8 mouse cellular contexts compared by ENCODE assay signal in genomic region chr7:113167092-113167491, GRCm38 (mm10). TPM values are rescaled to one million over a fixed set of nuclear protein-coding genes. Genes with fewer than 3 reads are reported as not detected.
DNase-seq lines count a peak whose midpoint lies in the region; ATAC-seq lines count a peak whose summit lies in the region.
"Had no signal": no experiment of that assay in that cellular context is flagged by ENCODE, and none has a peak within 500 bp of the region (broad histone marks: within the 10 kb centered on the region; RNA-seq: fewer than 3 reads in every experiment).

No protein-coding gene starts in this region.

- H3K27ac ChIP-seq in forebrain, embryonic 14.5 days (ENCODE audit: low read depth, low read length): no peak overlapping the region
- no peak overlapping the region for H3K27ac ChIP-seq in kidney, embryonic 14.5 days (ENCODE audit: low read depth, low read length)

- no peak overlapping the region for H3K4me2 ChIP-seq in forebrain, embryonic 14.5 days (ENCODE audit: low read length)
- H3K4me2 ChIP-seq in kidney, embryonic 14.5 days (replicated peaks; ENCODE audit: low read depth, low read length): no peak overlapping the region

- no peaks in the 10 kb centered on the region for H3K4me1 ChIP-seq in forebrain, embryonic 14.5 days (ENCODE audit: control insufficient read depth, insufficient read depth, low read length)
- H3K4me1 ChIP-seq in kidney, embryonic 14.5 days (ENCODE audit: control insufficient read depth, insufficient read depth, low read length): 0 out of 2 replicates have a peak, but pooled peaks cover 3% of the 10 kb centered on the region

- ATAC-seq in forebrain, embryonic 14.5 days: peak; percentile 67; the same call in 1 of the 2 replicates
- ATAC-seq in kidney, embryonic 14.5 days (ENCODE audit: low FRiP score, low TSS enrichment): peak; percentile 64
- peak; percentile 81 for ATAC-seq in megakaryocyte-erythroid progenitor cell, adult 5-6 weeks (replicated peaks; ENCODE audit: low FRiP score, low TSS enrichment, poor library complexity, severe bottlenecking)

- H3K9me3 ChIP-seq in forebrain, embryonic 14.5 days (replicated peaks; ENCODE audit: control insufficient read depth, low read length): no peaks in the 10 kb centered on the region
- no peaks in the 10 kb centered on the region for H3K9me3 ChIP-seq in kidney, embryonic 14.5 days (ENCODE audit: control insufficient read depth, low read length)

- H3K4me3 ChIP-seq in forebrain, embryonic 14.5 days (ENCODE audit: low read depth, low read length): no peak overlapping the region
- no peak overlapping the region for H3K4me3 ChIP-seq in kidney, embryonic 14.5 days (ENCODE audit: low read length)
- H3K4me3 ChIP-seq: myocyte had no signal

- peak; percentile 57 for DNase-seq in left cerebral cortex, postnatal 4 days
- DNase-seq in left cerebral cortex, adult 9 months (ENCODE audit: low spot score in 2 of 2): no peak
- peak; percentile 4 for DNase-seq in T-cell, adult 2 months (ENCODE audit: low spot score)
- DNase-seq in forebrain, embryonic 14.5 days (ENCODE audit: low spot score): peak; percentile 85
- DNase-seq in left cerebral cortex, postnatal 25 days (ENCODE audit: low spot score in 2 of 2): no peak

- H3K27me3 ChIP-seq in forebrain, embryonic 14.5 days (replicated peaks; ENCODE audit: control insufficient read depth, insufficient read depth, low read length): no peaks in the 10 kb centered on the region
- H3K27me3 ChIP-seq in kidney, embryonic 14.5 days (ENCODE audit: control insufficient read depth, insufficient read depth, low read length): no peaks in the 10 kb centered on the region

- intact Hi-C loops in left cerebral cortex, postnatal 4 days (cut with DNase I): no loop called here
- intact Hi-C loops in left cerebral cortex, postnatal 25 days (cut with DNase I): loop anchor here (2.0 kb wide), 1 partner anchor 24 kb away; no protein-coding TSS in a partner anchor

- no peak overlapping the region for H3K9ac ChIP-seq in forebrain, embryonic 14.5 days (ENCODE audit: low read length)
- H3K9ac ChIP-seq in kidney, embryonic 14.5 days (ENCODE audit: low read depth, low read length): no peak overlapping the region

- 49% methylated on average over 8 of the region's 8 CpGs for WGBS in forebrain, embryonic 14.5 days
- 48% methylated on average over 8 of the region's 8 CpGs for WGBS in kidney, embryonic 14.5 days

- no peaks in the 10 kb centered on the region for H3K36me3 ChIP-seq in forebrain, embryonic 14.5 days (ENCODE audit: control insufficient read depth, insufficient read depth, low read length)
- H3K36me3 ChIP-seq in kidney, embryonic 14.5 days (ENCODE audit: control insufficient read depth, insufficient read depth, low read length): no peaks in the 10 kb centered on the region

RNA-seq across cellular contexts. Expression of gene Arntl, which starts 40.2 kb away (rescaled TPM):
- 10 to 100 TPM; 35.3 to 39.0 TPM for total RNA-seq in left cerebral cortex, postnatal 4 days (2021)
- polyA plus RNA-seq in forebrain, embryonic 14.5 days (2014; fragmentation: Nextera tagmentation; extraction: Ambion mirVana): 12.3 and 14.1 TPM in 2 replicates
- 8.0 and 11.2 TPM in 2 replicates for polyA plus RNA-seq in kidney, embryonic 14.5 days (2014; fragmentation: Nextera tagmentation; extraction: Ambion mirVana)
- total RNA-seq in megakaryocyte-erythroid progenitor cell, adult 5-6 weeks (2014; fragmentation: Nextera tagmentation): 10.7 and 28.0 TPM in 2 replicates
- 7.5 and 8.2 TPM in 2 replicates for total RNA-seq in megakaryocyte-erythroid progenitor cell, adult 5-6 weeks (2017)
- total RNA-seq in left cerebral cortex, postnatal 25 days (2021): 10 to 100 TPM; 38.1 to 48.8 TPM

Comparison
In these comparisons a context has a peak if more than half of its experiments do, and no peak if none do; other contexts are left out.
1. DNase-seq: peak in left cerebral cortex, postnatal 4 days (single experiment), T-cell, adult 2 months (single experiment) and forebrain, embryonic 14.5 days (single experiment); none in left cerebral cortex, adult 9 months (0 of 2) and left cerebral cortex, postnatal 25 days (0 of 2).
2. Peak in every context shown above with its lines, with median percentiles within 50 percentile points of each other: ATAC-seq.